Mouse (Mus musculus): ENCODE results near the gene Olfr520.
"Not testable (repeated sequence)": the region's sequence is repeated elsewhere in the genome, so short reads cannot be mapped to it uniquely, and the experiment has no call there.

Olfr520 gene

GRCm38 (mm10) chr7:99729973-99730372 lies at the start of gene Olfr520:
Olfr520 (plus strand) TSS chr7:99730273.
- no peak for DNase-seq

GRCm38 (mm10) chr7:99680771-99681170 lies 49.3 kb upstream of the Olfr520 start:
- no peak for DNase-seq

GRCm38 (mm10) chr7:99684086-99684485 lies 46.0 kb upstream of the Olfr520 start:
- DNase-seq = no peak

- no peak for DNase-seq
Observed at GRCm38 (mm10) chr7:99690819-99691218, 39.3 kb upstream of the Olfr520 start.

- DNase-seq = no peak
Observed at GRCm38 (mm10) chr7:99692396-99692795, 37.7 kb upstream of the Olfr520 start.

GRCm38 (mm10) chr7:99693387-99693786 lies 36.7 kb upstream of the Olfr520 start:
- DNase-seq = no peak

- DNase-seq = no peak
Observed at GRCm38 (mm10) chr7:99693976-99694375, 36.1 kb upstream of the Olfr520 start.

GRCm38 (mm10) chr7:99694424-99694823 lies 35.6 kb upstream of the Olfr520 start:
- DNase-seq = not testable (repeated sequence)

GRCm38 (mm10) chr7:99695471-99696057 lies 34.5 kb upstream of the Olfr520 start:
- no peak for DNase-seq

- DNase-seq = no peak
Observed at GRCm38 (mm10) chr7:99698576-99698975, 31.5 kb upstream of the Olfr520 start.

GRCm38 (mm10) chr7:99699106-99699505 lies 31.0 kb upstream of the Olfr520 start:
- no peak for DNase-seq

- DNase-seq = no peak
Observed at GRCm38 (mm10) chr7:99699709-99700151, 30.3 kb upstream of the Olfr520 start.

GRCm38 (mm10) chr7:99700641-99701040 lies 29.4 kb upstream of the Olfr520 start:
- no peak for DNase-seq

- DNase-seq = no peak
Observed at GRCm38 (mm10) chr7:99702201-99702600, 27.9 kb upstream of the Olfr520 start.

- no peak for DNase-seq
Observed at GRCm38 (mm10) chr7:99704736-99705519, 25.1 kb upstream of the Olfr520 start.

- DNase-seq = no peak
Observed at GRCm38 (mm10) chr7:99706341-99707037, 23.6 kb upstream of the Olfr520 start.

- no peak for DNase-seq
Observed at GRCm38 (mm10) chr7:99707038-99707595, 23.0 kb upstream of the Olfr520 start.

GRCm38 (mm10) chr7:99707671-99708070 lies 22.4 kb upstream of the Olfr520 start:
- no peak for DNase-seq

GRCm38 (mm10) chr7:99708301-99708721 lies 21.8 kb upstream of the Olfr520 start:
- DNase-seq = no peak

GRCm38 (mm10) chr7:99708750-99709149 lies 21.3 kb upstream of the Olfr520 start:
- DNase-seq = no peak

- no peak for DNase-seq
Observed at GRCm38 (mm10) chr7:99709992-99710391, 20.1 kb upstream of the Olfr520 start.

GRCm38 (mm10) chr7:99710476-99710875 lies 19.6 kb upstream of the Olfr520 start:
- DNase-seq = peak; percentile 42

GRCm38 (mm10) chr7:99711166-99711565 lies 18.9 kb upstream of the Olfr520 start, which contains the start of gene Slco2b1:
Slco2b1 (minus strand) TSS chr7:99711340.
- DNase-seq = no peak
